Mouse (Mus musculus) heart, postnatal 0 days (tissue): ENCODE results near the gene Capn6. TPM values are rescaled to one million over a fixed set of nuclear protein-coding genes. Genes with fewer than 3 reads are reported as not detected.

Experiments used
- ATAC-seq: fragments of 200-750 bp; cut with Nextera tagmentation; 2 replicates; pipeline ENCODE4 v1.8.0; 2017; ENCODE audit warnings: low read depth, moderate number of reproducible peaks, moderate library complexity; ENCODE audit not compliant: insufficient read depth
- DNase-seq: peaks from one replicate; pipeline ENCODE4 v3.0.0-alpha.2; 2016; ENCODE audit warnings: low spot score
- H3K27ac ChIP-seq: fragments of 300-500 bp; sonication (generic); 2 replicates; pipeline ENCODE4 v1.5.1; 2014; ENCODE audit warnings: low read depth, mild to moderate bottlenecking
- H3K27me3 ChIP-seq: fragments of 300-500 bp; sonication (generic); 2 replicates; pipeline ENCODE4 v1.6.1; 2014; ENCODE audit warnings: low read length, mixed read lengths; ENCODE audit not compliant: control insufficient read depth, insufficient read depth
- H3K36me3 ChIP-seq: fragments of 300-500 bp; sonication (generic); replicated peaks from 2 replicates; pipeline ENCODE4 v1.6.1; 2014; ENCODE audit warnings: low read length, mixed read lengths; ENCODE audit not compliant: control insufficient read depth, insufficient read depth
- H3K4me1 ChIP-seq: fragments of 300-500 bp; sonication (generic); 2 replicates; pipeline ENCODE4 v1.6.1; 2014; ENCODE audit warnings: antibody characterized with exemption; ENCODE audit not compliant: control insufficient read depth, insufficient read depth
- H3K4me2 ChIP-seq: fragments of 300-500 bp; sonication (generic); 2 replicates; pipeline ENCODE4 v1.6.1; 2014; ENCODE audit warnings: low read depth, mild to moderate bottlenecking, low read length, moderate library complexity
- H3K4me3 ChIP-seq: fragments of 300-500 bp; sonication (generic); 2 replicates; pipeline ENCODE4 v1.5.1; 2014; ENCODE audit warnings: low read depth, low read length
- H3K9ac ChIP-seq: fragments of 300-500 bp; sonication (generic); replicated peaks from 2 replicates; pipeline ENCODE4 v1.6.1; 2014; ENCODE audit warnings: low read depth, low read length, mixed read lengths
- H3K9me3 ChIP-seq: fragments of 300-500 bp; sonication (generic); replicated peaks from 2 replicates; pipeline ENCODE4 v1.6.1; 2016; ENCODE audit warnings: low read length; ENCODE audit not compliant: control insufficient read depth
- CTCF ChIP-seq: IDR thresholded peaks from 2 replicates; pipeline ENCODE4 v1.5.1; 2016; ENCODE audit warnings: antibody characterized with exemption, control low read depth, low read depth
- EP300 ChIP-seq: IDR thresholded peaks from 2 replicates; pipeline ENCODE4 v1.6.1; 2016; ENCODE audit warnings: antibody characterized with exemption, low read depth
- WGBS: fragments of 180-500 bp; shearing (Covaris S2); extraction: QIAGEN DNeasy Blood & Tissue Kit; methylation state at CpG from one replicate; pipeline ENCODE4 v1.1.7; 2014; 5-methylcytosine and 5-hydroxymethylcytosine counted together
- polyA plus RNA-seq: library from polyadenylated mRNA; unstranded; fragments of >200 nt; fragmentation: Nextera tagmentation; extraction: Ambion mirVana; gene quantifications from 2 replicates; pipeline ENCODE4 v1.2.1, GENCODE M21; 2015
- total RNA-seq: library from RNA; depleted of rRNA; stranded (reverse); fragments of >200 nt; gene quantifications from 2 replicates; pipeline ENCODE4 v1.2.3, GENCODE M21; 2014; ENCODE audit warnings: low replicate concordance; rRNA removed

The Capn6 gene
- 39.6 and 48.5 TPM in 2 replicates for total RNA-seq
- 31.2 and 33.5 TPM in 2 replicates for polyA plus RNA-seq

- Histone ChIP-seq H3K4me1 (no peaks in the 10 kb centered on the region), H3K9me3 (no peaks in the 10 kb centered on the region), H3K27me3 (no peaks in the 10 kb centered on the region), H3K27ac (0 out of 2 replicates have a peak within 1 kb of the TSS, but pooled peaks have one; percentile 25), H3K36me3 (no peaks in the 10 kb centered on the region), H3K4me3 (peak within 1 kb of the TSS; percentile 37), H3K9ac (no peak within 1 kb of the TSS; the same call in 1 of the 2 replicates), H3K4me2 (peak within 1 kb of the TSS; percentile 56)
- ATAC-seq (no peak; the same call in 1 of the 2 replicates), DNase-seq (peak; percentile 5)
- 24% methylated on average over 4 of the region's 4 CpGs for WGBS
- no peak for TF ChIP-seq CTCF
- no peak for TF ChIP-seq EP300
These were observed at the start of gene Capn6 for GRCm38 (mm10) chrX:143827212-143827611. Capn6 (minus strand) TSS chrX:143827414.

- Histone ChIP-seq H3K36me3 (no peaks in the 10 kb centered on the region), H3K27ac (no peak overlapping the region), H3K9me3 (no peaks in the 10 kb centered on the region), H3K9ac (no peak overlapping the region), H3K4me1 (no peaks in the 10 kb centered on the region), H3K27me3 (no peaks in the 10 kb centered on the region), H3K4me3 (no peak overlapping the region), H3K4me2 (no peak overlapping the region)
- no peak for TF ChIP-seq CTCF
- no peak for TF ChIP-seq EP300
- ATAC-seq (no peak), DNase-seq (no peak)
- WGBS: 74% methylated on average over 5 of the region's 5 CpGs
These were observed 40.0 kb upstream of the Capn6 start for GRCm38 (mm10) chrX:143867129-143867664.

- Histone ChIP-seq H3K36me3 (no peaks in the 10 kb centered on the region), H3K4me3 (no peak overlapping the region), H3K27me3 (no peaks in the 10 kb centered on the region), H3K27ac (no peak overlapping the region), H3K9ac (no peak overlapping the region), H3K4me2 (no peak overlapping the region), H3K4me1 (no peaks in the 10 kb centered on the region), H3K9me3 (no peaks in the 10 kb centered on the region)
- DNase-seq: no peak
- TF ChIP-seq CTCF (no peak), EP300 (no peak)
- no peak for ATAC-seq
- 72% methylated on average over 3 of the region's 3 CpGs for WGBS
These were observed 24.1 kb upstream of the Capn6 start for GRCm38 (mm10) chrX:143851351-143851750.

DNA sequence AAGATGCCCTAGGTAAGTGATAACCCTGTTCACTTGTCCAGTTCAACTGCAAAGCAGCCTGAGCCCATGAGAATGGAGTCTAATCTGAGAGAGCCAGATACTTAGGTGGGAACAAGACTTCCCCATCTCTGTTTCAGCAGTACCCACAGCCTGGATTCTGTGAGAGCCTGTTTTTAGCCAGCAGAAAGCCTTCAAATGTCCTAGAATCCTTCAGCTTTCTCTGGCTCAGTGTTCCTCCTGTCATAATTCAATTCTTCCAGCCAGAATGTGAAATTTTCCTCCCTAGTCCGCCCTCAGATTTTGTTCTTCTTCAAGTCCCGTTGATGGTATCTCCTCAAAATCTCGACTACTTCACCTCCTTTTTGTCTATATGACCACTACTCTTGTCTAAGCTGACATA is 22.8 kb upstream of the Capn6 start:
- Histone ChIP-seq H3K27me3 (no peaks in the 10 kb centered on the region), H3K27ac (no peak overlapping the region), H3K4me2 (no peak overlapping the region), H3K36me3 (no peaks in the 10 kb centered on the region), H3K4me1 (no peaks in the 10 kb centered on the region), H3K4me3 (no peak overlapping the region), H3K9me3 (no peaks in the 10 kb centered on the region), H3K9ac (no peak overlapping the region)
- no peak for ATAC-seq
- TF ChIP-seq CTCF (no peak), EP300 (no peak)
- DNase-seq: no peak
- 51% methylated on average over 3 of the region's 3 CpGs for WGBS

DNA sequence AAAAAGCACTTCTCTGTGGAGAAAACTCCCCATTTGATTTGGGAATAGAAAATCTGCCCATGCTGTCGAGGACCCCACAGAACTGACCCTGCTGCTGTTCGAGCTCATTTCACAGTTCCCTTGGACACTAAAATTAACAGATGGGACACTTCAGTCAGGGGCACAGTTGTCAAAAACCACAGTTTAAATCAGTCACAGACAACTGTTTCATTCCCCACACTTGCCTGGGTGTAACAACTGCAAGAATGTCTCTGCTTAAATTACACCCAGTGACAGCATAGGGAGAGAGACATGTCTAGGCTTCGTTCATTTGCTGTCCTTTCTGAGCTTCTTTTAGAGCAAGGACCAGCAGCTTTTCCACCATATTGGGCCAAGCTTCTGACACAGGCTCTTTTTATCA is 19.4 kb upstream of the Capn6 start:
- Histone ChIP-seq H3K4me1 (no peaks in the 10 kb centered on the region), H3K4me3 (no peak overlapping the region), H3K9me3 (no peaks in the 10 kb centered on the region), H3K27ac (no peak overlapping the region), H3K27me3 (no peaks in the 10 kb centered on the region), H3K4me2 (no peak overlapping the region), H3K9ac (no peak overlapping the region), H3K36me3 (no peaks in the 10 kb centered on the region)
- TF ChIP-seq EP300 (no peak), CTCF (no peak)
- DNase-seq (no peak), ATAC-seq (no peak)
- 67% methylated on average over 3 of the region's 3 CpGs for WGBS

DNA sequence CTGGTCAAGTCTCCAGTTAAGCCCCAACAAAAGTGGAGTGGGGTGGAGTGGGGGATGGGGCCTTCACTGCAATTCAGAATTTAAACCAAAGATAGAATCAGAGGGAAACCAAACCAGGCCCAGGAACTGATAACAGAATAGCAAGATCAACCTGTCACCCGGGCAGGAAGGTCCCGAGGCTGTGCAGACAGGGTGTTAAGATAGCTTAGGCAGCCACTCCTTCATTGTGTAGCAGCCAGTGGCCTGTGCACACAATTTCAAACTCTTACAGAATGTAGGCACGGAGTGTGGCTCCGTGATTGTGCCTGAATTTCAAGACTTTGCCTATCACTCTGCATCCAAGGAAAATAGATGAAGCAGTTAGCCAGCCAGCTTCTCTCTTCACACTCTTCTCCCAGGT is 693 bp downstream of the Capn6 start:
- ATAC-seq (no peak), DNase-seq (no peak)
- TF ChIP-seq CTCF: no peak
- TF ChIP-seq EP300: no peak
- H3K4me1 ChIP-seq: no peaks in the 10 kb centered on the region
- no peaks in the 10 kb centered on the region for H3K36me3 ChIP-seq
- H3K27me3 ChIP-seq: no peaks in the 10 kb centered on the region
- no peaks in the 10 kb centered on the region for H3K9me3 ChIP-seq
- no peak overlapping the region; the same call in 1 of the 2 replicates for H3K9ac ChIP-seq
- whole genome bisulfite sequencing: 25% methylated on average over 4 of the region's 4 CpGs
- H3K4me2 ChIP-seq: peak overlapping the region; percentile 56
- peak overlapping the region; percentile 37 for H3K4me3 ChIP-seq
- H3K27ac ChIP-seq: no peak overlapping the region
